Mouse (Mus musculus) lung, adult 2 months (tissue): ENCODE data around the gene Ephb1. TPM values are rescaled to one million over a fixed set of nuclear protein-coding genes. Genes with fewer than 3 reads are reported as not detected.

Source experiments
- DNase-seq: peaks from one replicate; pipeline ENCODE4 v3.0.0; 2022
- H3K4me1 ChIP-seq: fragments of 200-500 bp; 2 replicates; pipeline ENCODE4 v1.6.1; 2011; ENCODE audit warnings: low read length; ENCODE audit not compliant: control insufficient read depth, insufficient read depth
- H3K4me3 ChIP-seq: fragments of 200-500 bp; replicated peaks from 2 replicates; pipeline ENCODE3; 2011; ENCODE audit warnings: low read depth, mild to moderate bottlenecking, control low read depth, low read length; ENCODE audit errors: extremely low read depth
- CTCF ChIP-seq: fragments of 200-500 bp; IDR thresholded peaks from 2 replicates; pipeline ENCODE4 v1.5.1; 2011; ENCODE audit warnings: mild to moderate bottlenecking, low read length, control low read depth; ENCODE audit not compliant: insufficient read depth
- POLR2A ChIP-seq: fragments of 200-500 bp; IDR thresholded peaks from 2 replicates; pipeline ENCODE4 v1.6.1; 2011; ENCODE audit warnings: low read depth, mild to moderate bottlenecking, control low read depth, low read length, borderline replicate concordance; ENCODE audit errors: extremely low read depth
- WGBS: fragments of 180-500 bp; shearing (Covaris S2); methylation state at CpG from one replicate; pipeline ENCODE4 v1.1.7; 2018; 5-methylcytosine and 5-hydroxymethylcytosine counted together
- polyA plus RNA-seq: library from polyadenylated mRNA; depleted of rRNA; stranded (reverse); fragments of >200 nt; gene quantifications from 2 replicates; pipeline ENCODE4 v1.2.3, GENCODE M21; 2012; rRNA removed

Ephb1 gene
- polyA plus RNA-seq: 1.00 and 1.1 TPM in 2 replicates

DNA sequence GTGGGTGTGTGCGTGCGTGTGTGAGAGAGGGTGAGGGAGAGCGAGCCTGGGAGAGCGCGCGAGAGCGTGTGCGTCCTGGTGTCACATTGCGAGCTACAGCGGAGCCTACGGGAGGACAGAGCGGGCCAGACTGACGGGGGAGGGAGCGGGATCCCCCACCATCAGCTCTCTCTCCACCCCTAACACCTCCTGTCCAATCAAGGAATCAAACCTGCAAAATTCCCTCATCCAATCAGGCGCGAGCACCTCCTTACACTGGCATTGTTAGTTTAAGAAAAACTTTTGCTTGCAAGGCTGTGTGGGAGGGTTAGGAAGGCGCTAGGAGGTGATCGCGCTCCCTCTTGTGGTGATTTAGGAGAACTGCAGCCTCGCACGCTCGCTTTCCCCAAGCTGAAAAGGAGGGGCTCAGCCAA is at the start of gene Ephb1:
Gene Ephb1 (minus strand): TSS at position 133 of the 413 bp plus-strand sequence.
- peak; percentile 65 for DNase-seq
- under 1% methylated on average over 22 of the region's 22 CpGs for WGBS
- peak; percentile 99 for TF ChIP-seq CTCF
- TF ChIP-seq POLR2A: no peak
- Histone ChIP-seq H3K4me3 (peak within 1 kb of the TSS; percentile 30), H3K4me1 (no peaks in the 10 kb centered on the region)

DNA sequence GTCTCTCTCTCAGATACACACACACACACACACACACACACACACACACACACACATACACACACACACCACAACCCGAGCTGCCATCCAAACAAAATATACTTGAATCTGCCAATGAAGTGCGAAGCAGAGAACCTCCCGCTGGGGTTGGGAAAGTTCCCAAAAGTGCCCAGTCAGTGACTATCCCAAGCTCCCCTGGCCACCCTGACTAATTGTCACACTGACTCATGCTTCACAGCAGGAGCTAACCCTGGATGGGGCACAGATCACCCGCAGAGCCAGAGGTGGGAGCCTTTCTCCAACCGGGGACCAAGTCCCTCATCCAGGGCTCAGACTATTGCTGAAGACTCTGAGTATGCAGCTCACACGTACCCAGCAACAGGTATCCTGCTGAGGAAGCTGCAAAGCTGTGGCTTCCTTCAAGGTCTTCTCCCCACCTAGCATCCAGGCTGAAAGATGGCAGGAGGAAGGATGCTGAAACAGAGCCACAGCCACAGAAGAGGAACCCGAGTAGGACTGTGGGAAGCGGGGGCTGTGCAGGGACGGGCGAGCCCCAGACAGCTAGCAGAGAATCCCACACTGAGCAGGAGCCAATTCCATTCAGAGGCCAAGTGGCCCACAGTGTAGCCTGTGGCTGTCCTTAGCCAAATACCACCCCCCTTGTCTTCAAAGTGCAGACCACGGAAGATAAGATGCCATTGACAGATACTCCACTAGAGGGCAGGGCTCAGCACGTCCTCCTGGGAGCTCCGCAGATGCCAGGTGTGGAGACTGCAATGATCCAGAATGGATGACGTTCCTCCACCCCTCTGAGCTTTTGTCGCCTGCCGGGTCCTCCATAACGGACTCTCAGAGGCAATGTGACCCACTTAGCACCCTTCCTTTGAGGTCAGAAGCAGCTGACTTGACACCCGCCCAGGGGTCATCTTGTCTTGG is 48.9 kb upstream of the Ephb1 start:
- 24% methylated on average over 18 of the region's 18 CpGs for WGBS
- peak; percentile 17 for DNase-seq
- TF ChIP-seq CTCF (peak; percentile 71), POLR2A (no peak)
- Histone ChIP-seq H3K4me3 (no peak overlapping the region), H3K4me1 (0 out of 2 replicates have a peak, but pooled peaks cover 2% of the 10 kb centered on the region)

DNA sequence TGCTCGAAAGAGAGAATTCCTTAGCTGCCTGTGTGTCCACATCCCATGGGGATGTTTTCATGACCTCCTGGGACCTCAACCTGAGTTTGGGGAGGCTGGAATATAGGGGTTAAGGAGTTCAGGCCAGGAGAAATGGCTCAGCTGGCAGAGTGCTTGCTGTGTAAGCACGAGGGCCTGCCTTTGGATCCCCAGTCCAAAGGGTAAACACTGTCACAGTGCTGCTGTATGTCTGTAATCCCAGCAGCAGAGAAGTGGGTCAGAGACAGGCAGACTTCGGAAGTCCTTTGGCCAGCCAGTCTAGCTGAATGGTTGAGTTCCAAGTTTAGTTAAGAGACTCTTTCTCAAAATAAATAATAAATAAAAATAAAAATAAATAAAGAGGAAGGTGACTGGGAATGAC is 48.2 kb upstream of the Ephb1 start:
- TF ChIP-seq POLR2A (no peak), CTCF (no peak)
- Histone ChIP-seq H3K4me1 (0 out of 2 replicates have a peak, but pooled peaks cover 2% of the 10 kb centered on the region), H3K4me3 (no peak overlapping the region)
- WGBS: 35% methylated on average over 3 of the region's 3 CpGs
- DNase-seq: no peak

DNA sequence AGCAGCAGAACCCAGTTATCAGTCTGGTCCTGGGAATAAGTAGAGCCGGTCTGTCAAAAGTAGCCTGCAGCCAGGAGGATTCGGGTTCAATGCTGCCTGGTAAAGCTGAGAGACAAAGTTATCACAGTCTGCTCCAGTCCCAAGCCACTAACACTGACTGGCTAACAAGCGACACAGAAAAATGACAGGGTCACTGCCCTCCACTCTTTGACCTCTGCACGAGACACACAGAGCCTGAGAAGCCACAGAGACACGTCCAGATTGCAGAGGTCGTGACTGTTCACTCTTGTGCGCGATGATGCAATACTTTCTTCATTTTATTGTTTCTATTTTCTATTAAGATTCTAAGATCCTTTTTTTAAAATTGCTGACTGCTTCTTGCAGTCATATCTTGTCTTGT is 33.8 kb upstream of the Ephb1 start:
- TF ChIP-seq CTCF: no peak
- TF ChIP-seq POLR2A: no peak
- WGBS: 48% methylated on average over 8 of the region's 8 CpGs
- Histone ChIP-seq H3K4me1 (no peaks in the 10 kb centered on the region), H3K4me3 (no peak overlapping the region)
- no peak for DNase-seq

DNA sequence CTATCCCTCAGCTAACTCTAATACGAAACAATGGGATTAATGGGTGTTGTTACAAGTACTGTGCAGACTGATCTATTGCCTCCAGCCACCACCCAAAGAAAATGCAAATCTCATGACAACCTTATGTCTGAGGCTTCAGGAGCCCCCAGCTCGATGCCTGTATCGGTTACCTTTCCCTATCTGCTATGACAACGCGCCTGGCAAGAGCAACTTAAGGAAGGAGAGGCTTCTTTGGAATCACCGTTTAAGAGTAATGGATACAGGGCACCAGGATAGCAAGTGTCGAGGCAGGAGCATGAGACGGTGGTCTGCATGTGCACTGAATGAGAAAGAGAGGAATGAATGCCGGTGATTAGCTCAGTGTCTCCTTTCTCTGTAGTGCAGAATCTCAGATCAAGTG is 32.3 kb upstream of the Ephb1 start:
- no peak for DNase-seq
- Histone ChIP-seq H3K4me3 (no peak overlapping the region), H3K4me1 (no peaks in the 10 kb centered on the region)
- TF ChIP-seq POLR2A (no peak), CTCF (no peak)
- WGBS: 90% methylated on average over 9 of the region's 9 CpGs

DNA sequence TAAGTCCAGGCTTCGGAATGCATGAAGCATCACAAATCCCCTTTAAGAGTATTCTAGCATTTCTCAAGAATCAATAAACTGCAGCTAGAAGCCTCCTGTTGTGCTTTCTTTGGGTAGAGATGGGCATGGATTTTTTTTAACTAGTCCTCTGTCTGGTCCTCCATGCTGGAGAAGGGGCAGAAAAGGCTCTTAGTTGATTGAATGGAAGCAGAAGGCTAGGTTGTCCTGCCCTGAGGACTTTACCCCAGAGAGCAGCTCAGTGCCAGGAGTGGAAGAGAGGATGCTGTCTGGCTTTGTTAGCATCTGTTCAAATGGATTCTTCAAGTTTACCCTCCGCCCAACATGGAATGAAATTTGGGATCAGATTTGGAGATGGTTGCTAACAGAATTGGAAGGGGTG is 25.7 kb upstream of the Ephb1 start:
- Histone ChIP-seq H3K4me1 (no peaks in the 10 kb centered on the region), H3K4me3 (no peak overlapping the region)
- no peak for DNase-seq
- TF ChIP-seq POLR2A (no peak), CTCF (no peak)
- WGBS: 88% methylated on average over 2 of the region's 2 CpGs

DNA sequence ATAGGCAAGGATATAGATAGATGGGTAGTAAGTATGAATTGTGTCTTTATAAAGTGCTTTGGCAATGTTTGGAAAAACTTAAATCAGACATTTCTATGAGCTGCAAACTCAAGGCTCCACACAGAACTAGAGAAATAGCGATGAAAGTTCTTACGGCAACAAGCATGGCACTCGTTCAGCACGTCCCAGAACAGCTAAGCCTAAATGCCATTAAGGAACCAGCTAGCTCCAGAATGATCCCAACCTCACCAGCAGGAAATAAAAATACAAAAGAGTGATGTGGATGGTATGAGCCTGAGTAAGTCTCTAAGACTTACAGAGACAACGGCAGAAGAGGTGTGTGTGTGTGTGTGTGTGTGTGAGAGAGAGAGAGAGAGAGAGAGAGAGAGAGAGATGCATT is 20.2 kb upstream of the Ephb1 start:
- no peak for DNase-seq
- 83% methylated on average over 5 of the region's 5 CpGs for WGBS
- H3K4me1 ChIP-seq: no peaks in the 10 kb centered on the region
- TF ChIP-seq CTCF (no peak), POLR2A (no peak)
- H3K4me3 ChIP-seq: no peak overlapping the region

DNA sequence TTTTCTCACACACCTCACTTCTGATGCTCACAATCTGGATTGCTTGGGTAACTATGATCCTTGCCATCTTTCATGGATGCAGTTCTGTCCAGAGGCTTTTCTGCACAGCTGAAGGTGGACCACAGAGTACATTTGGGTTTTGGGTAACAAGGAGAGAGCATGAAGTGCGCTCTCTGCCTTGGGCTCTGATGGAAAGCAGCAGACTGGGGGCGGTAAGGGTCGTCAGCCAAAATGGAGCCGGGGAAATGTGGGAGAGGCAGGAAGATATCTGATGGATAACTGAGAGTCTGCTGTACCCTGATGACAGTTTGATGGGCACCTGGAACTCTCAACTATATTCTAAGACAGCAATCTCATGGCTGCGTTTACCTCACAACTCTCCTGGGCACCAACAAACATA is 19.4 kb upstream of the Ephb1 start:
- 78% methylated on average over 5 of the region's 5 CpGs for WGBS
- no peak overlapping the region for H3K4me3 ChIP-seq
- no peaks in the 10 kb centered on the region for H3K4me1 ChIP-seq
- no peak for DNase-seq
- TF ChIP-seq CTCF: no peak
- no peak for TF ChIP-seq POLR2A

DNA sequence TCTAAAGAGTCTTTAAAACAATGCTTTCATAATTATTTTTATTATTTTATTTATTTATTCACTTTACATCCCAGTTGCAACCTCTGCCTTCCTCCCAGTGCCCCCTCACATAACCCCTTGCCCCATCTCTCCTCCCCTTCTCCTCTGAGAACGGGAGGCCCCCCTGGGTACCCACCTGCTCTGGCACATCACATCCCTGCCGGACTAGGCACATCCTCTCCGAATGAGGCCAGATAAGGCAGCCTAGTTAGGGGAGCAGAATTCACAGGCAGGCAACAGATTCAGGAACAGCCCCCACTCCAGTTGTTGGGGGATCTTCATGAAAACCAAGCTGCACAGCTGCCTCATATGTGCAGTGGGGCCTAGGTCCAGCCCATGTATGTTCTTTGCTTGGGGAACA is 17.4 kb upstream of the Ephb1 start:
- WGBS: 70% methylated on average over 3 of the region's 3 CpGs

DNA sequence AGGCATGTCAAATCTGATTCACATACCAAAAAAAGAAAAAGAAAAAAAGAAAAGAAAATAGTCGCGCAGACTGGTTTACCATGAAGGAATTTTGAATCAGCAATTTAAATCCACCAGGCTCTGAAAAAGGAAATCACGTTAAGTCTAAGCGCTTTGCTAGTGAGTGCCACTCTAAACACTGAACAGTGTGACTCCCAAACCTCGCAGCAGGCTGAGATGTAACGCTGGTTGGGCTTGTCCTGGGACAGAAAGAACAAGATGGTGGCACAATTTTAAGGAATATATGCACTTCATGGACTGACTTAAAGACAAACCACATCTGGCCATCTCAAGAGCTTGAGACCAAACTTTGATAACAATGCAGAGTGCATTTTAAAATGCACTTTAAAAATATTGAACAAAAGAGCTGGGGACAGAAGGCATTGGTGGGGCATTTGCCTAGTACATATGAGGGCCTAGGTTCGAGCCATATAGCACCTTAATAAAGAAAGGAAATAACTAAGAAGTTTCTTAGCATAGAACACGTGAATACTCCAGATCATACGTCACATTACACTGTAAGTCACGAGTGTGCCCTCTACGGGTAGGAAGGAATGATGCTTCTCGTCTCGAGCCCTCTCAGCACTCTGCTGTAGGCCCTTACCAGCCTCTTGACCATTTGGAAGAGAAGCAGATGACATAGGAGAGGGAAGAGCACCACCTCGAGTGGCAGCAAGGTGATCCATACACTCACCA is 16.7 kb upstream of the Ephb1 start:
- TF ChIP-seq POLR2A (no peak), CTCF (no peak)
- WGBS: 43% methylated on average over 14 of the region's 14 CpGs
- H3K4me1 ChIP-seq: no peaks in the 10 kb centered on the region
- no peak for DNase-seq
- H3K4me3 ChIP-seq: no peak overlapping the region

More for the DNA sequence above, 17.4 kb upstream of the Ephb1 start:
- no peak for TF ChIP-seq CTCF
- no peak for TF ChIP-seq POLR2A
- H3K4me1 ChIP-seq: no peaks in the 10 kb centered on the region
- DNase-seq: no peak
- H3K4me3 ChIP-seq: no peak overlapping the region
